Mouse (Mus musculus) cortical plate, adult 2 months (tissue): ENCODE measurements around the gene Optc.

Source experiments
- CTCF ChIP-seq: fragments of 200-500 bp; IDR thresholded peaks from 2 replicates; pipeline ENCODE4 v1.5.1; 2011; ENCODE audit warnings: mild to moderate bottlenecking, control low read depth, low read length; ENCODE audit not compliant: insufficient read depth; ENCODE audit errors: extremely low read depth
- POLR2A ChIP-seq: fragments of 200-500 bp; IDR thresholded peaks from 2 replicates; pipeline ENCODE4 v1.6.1; 2011; ENCODE audit warnings: mild to moderate bottlenecking, low read length, control low read depth; ENCODE audit not compliant: insufficient read depth; ENCODE audit errors: extremely low read depth

DNA sequence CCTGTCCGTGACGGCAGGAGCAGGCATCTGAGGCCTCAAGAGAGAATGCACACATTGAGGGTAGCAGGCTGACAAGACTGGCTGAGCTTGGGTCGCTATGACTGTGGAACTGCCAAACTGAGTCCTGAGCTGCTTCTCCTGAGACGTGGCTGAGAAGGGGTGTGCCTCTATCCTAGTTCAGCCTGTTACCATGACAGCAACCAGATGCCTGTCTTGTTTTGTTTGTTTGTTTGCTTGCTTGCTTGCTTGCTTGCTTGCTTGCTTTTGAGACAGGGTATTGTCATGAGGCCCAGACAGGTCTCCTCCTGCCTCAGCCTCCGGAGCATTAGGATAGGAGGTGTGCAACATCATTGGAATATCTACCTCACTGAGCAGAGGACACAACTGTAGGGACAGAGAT lies 50.0 kb downstream of the Optc start:
- TF ChIP-seq CTCF (no peak), POLR2A (no peak)
